Mouse (Mus musculus) myocyte (in vitro differentiated cells): ENCODE data around the gene Sowaha. TPM values are rescaled to one million over a fixed set of nuclear protein-coding genes. Genes with fewer than 3 reads are reported as not detected.

Source experiments
- H3K27me3 ChIP-seq: one replicate; pipeline ENCODE4 v1.6.1; 2011; ENCODE audit not compliant: control insufficient read depth, insufficient read depth, insufficient read length
- H3K36me3 ChIP-seq: one replicate; pipeline ENCODE4 v1.6.1; 2011; ENCODE audit not compliant: control insufficient read depth, insufficient read depth
- H3K4me2 ChIP-seq: one replicate; pipeline ENCODE4 v1.6.1; 2011; ENCODE audit warnings: low read depth, control low read depth
- H3K4me3 ChIP-seq: one replicate; pipeline ENCODE4 v1.5.1; 2011; ENCODE audit warnings: mild to moderate bottlenecking, control low read depth, moderate library complexity
- H3K79me2 ChIP-seq: one replicate; pipeline ENCODE4 v1.6.1; 2011; ENCODE audit not compliant: control insufficient read depth, insufficient read depth
- H3ac ChIP-seq: one replicate; pipeline ENCODE4 v1.6.1; 2011; ENCODE audit not compliant: control insufficient read depth, insufficient read length
- CEBPB ChIP-seq: IDR thresholded peaks from 2 replicates; pipeline ENCODE4 v1.6.1; 2011; ENCODE audit warnings: mild to moderate bottlenecking, moderate library complexity; ENCODE audit not compliant: poor library complexity, insufficient read depth, severe bottlenecking
- E2F4 ChIP-seq: IDR thresholded peaks from one replicate; pipeline ENCODE4 v1.6.1; 2011; ENCODE audit warnings: mild to moderate bottlenecking, control low read depth, moderate library complexity; ENCODE audit not compliant: insufficient read depth
- MAX ChIP-seq: IDR thresholded peaks from one replicate; pipeline ENCODE4 v1.6.1; 2011; ENCODE audit warnings: low read depth, mild to moderate bottlenecking, control low read depth
- MYOD1 ChIP-seq, 3 experiments: IDR thresholded peaks; one replicate each; pipeline ENCODE4 v1.6.1; 2011; ENCODE audit warnings: control low read depth in 2 of 3, low read depth in 2 of 3, mild to moderate bottlenecking in 2 of 3, moderate library complexity in 1 of 3; ENCODE audit not compliant: insufficient read length in 2 of 3, control insufficient read depth in 1 of 3
- MYOG ChIP-seq, 3 experiments: IDR thresholded peaks; one replicate each; pipeline ENCODE4 v1.6.1; 2011; ENCODE audit warnings: control low read depth in 2 of 3, low read depth in 2 of 3, mild to moderate bottlenecking in 2 of 3; ENCODE audit not compliant: insufficient read length in 2 of 3, control insufficient read depth in 1 of 3, insufficient read depth in 1 of 3
- POLR2A ChIP-seq: IDR thresholded peaks from one replicate; pipeline ENCODE4 v1.6.1; 2011; ENCODE audit warnings: low read depth, mild to moderate bottlenecking, control low read depth, moderate library complexity; ENCODE audit not compliant: insufficient read length
- POLR2AphosphoS2 ChIP-seq: IDR thresholded peaks from one replicate; pipeline ENCODE4 v1.6.1; 2011; ENCODE audit warnings: low read depth, control low read depth; ENCODE audit not compliant: insufficient read length
- REST ChIP-seq: IDR thresholded peaks from one replicate; pipeline ENCODE4 v1.6.1; 2011; ENCODE audit warnings: mild to moderate bottlenecking, control low read depth, moderate library complexity; ENCODE audit not compliant: insufficient read depth, insufficient read length
- SRF ChIP-seq: IDR thresholded peaks from one replicate; pipeline ENCODE4 v1.6.1; 2011; ENCODE audit warnings: low read depth; ENCODE audit not compliant: control insufficient read depth, insufficient read length
- TCF12 ChIP-seq: IDR thresholded peaks from one replicate; pipeline ENCODE4 v1.6.1; 2011; ENCODE audit warnings: mild to moderate bottlenecking, control low read depth; ENCODE audit not compliant: poor library complexity, insufficient read depth, severe bottlenecking
- TCF3 ChIP-seq: IDR thresholded peaks from one replicate; pipeline ENCODE4 v1.6.1; 2011; ENCODE audit warnings: low read depth, control low read depth; ENCODE audit not compliant: insufficient read length
- USF1 ChIP-seq: IDR thresholded peaks from one replicate; pipeline ENCODE4 v1.6.1; 2011; ENCODE audit warnings: low read depth, mild to moderate bottlenecking, control low read depth, moderate library complexity
- polyA plus RNA-seq: library from polyadenylated mRNA; unstranded; fragments of >200 nt; fragmentation: generic; extraction: Trizol; gene quantifications from one replicate; pipeline ENCODE4 v1.2.1, GENCODE M21; 2012; ENCODE audit warnings: missing spikeins

Sowaha gene
- polyA plus RNA-seq, 1 experiment: not detected

DNA sequence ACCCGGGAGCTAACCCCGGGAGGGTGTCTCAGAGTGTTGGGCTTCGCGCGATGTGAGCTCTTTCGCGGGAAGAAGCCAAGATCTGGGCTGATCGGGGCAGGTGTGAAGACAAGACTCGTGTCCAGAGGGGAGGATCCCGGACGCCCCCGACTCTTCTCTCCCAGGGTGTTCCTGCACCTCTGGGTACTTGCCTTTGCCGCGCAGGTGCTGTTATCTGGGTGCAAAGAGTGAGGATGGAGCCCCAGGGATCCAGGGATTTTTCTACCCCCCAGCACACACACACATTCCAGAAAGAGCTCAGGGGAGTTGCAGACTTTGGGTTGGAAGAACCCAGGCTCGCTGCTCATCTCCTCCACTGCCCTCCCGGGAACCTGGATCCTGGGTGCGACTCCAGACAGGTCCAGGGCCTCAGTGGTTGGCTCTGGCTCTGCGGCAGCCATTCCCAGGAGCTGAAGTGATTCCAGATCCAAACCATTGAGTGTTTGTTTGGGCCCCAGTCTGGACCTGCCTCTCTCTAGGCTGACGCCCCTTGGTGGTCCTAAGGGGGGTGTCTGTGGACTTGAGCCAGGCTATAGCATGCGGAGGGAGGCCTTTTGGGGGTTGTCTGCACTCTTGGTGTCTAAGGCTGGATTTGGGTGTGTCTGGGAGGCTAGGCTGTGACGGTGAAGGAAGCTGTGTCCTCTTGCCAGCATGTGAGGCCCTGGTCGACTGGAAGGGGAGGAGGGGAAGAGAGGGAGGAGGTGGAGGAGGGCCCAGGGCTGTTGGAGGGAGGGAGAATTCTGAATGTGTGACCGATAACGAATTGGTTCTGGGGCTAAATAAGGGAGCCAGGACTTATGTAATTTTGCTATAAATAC lies 40.3 kb upstream of the Sowaha start:
- Histone ChIP-seq H3K4me2 (peak overlapping the region; percentile 88), H3K27me3 (no peaks in the 10 kb centered on the region), H3K36me3 (no peaks in the 10 kb centered on the region), H3ac (peak overlapping the region; percentile 73), H3K79me2 (peaks cover 54% of the 10 kb centered on the region), H3K4me3 (peak overlapping the region; percentile 88)
- TF ChIP-seq MYOG (IDR thresholded peaks at IDR 0.05; ENCODE audit: control insufficient read depth in 1 of 3, insufficient read depth in 1 of 3, insufficient read length in 2 of 3, low read depth in 2 of 3): no peak
- TF ChIP-seq E2F4: no peak
- peak; percentile 61 for TF ChIP-seq POLR2AphosphoS2
- no peak for TF ChIP-seq CEBPB
- no peak for TF ChIP-seq SRF
- TF ChIP-seq REST: no peak
- TF ChIP-seq POLR2A: peak; percentile 78
- no peak for TF ChIP-seq MAX
- TF ChIP-seq TCF3: no peak
- no peak for TF ChIP-seq USF1
- TF ChIP-seq TCF12: no peak

DNA sequence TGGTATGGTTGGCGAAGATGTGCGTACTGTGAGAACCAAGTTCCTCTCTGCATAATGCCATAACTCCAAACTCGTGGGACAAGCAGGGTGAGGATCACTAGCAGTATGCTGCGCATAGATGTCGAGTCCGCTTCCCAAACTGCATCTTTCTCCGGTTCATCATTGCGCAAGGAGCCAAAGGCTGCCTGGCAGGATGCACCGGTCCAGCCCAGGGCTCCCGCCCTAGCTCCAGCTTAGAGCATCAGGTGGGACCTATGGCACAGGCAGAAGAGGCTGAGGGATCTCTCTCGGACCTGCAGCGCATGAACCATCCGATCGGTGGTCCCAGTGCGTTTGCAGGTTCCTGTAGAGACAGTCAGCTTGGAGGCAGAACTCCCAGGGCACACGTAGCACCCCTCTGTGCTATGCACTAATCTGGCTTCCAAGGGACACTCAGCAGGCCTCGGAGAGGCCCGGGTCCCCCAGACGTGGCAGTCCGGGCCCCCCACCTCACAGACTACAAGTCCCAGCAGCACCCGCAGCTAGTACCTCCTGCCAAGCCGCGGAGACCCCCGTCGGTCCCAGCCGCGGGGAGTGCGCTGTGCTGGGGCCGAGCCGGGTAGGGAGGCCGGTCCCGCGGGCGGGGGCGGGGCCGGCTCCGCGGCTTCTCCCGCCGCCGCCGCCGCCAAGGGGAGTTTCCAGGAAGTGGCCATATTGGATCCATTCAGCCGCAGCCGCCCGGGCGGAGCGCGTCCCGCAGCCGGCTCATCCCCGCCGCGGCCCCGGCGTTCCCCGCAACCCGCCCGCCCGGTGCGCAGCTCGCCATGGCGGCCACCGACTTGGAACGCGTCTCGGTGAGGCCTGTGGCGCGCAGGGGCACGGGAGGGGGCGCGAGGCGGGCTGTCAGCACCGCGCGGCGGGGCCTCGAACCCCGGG lies 39.4 kb upstream of the Sowaha start, which contains the start of gene Sept8:
Sept8 (plus strand) TSS at position 51 of the 915 bp plus-strand sequence.
- no peak for TF ChIP-seq MAX
- peak; percentile 69 for TF ChIP-seq POLR2A
- TF ChIP-seq POLR2AphosphoS2: peak; percentile 35
- no peak for TF ChIP-seq REST
- TF ChIP-seq CEBPB: peak; percentile 63; the same call in 1 of the 2 replicates
- Histone ChIP-seq H3K79me2 (peaks cover 45% of the 10 kb centered on the region), H3K4me3 (peak within 1 kb of the TSS; percentile 88), H3K27me3 (no peaks in the 10 kb centered on the region), H3ac (peak within 1 kb of the TSS; percentile 73), H3K4me2 (peak within 1 kb of the TSS; percentile 88), H3K36me3 (no peaks in the 10 kb centered on the region)

DNA sequence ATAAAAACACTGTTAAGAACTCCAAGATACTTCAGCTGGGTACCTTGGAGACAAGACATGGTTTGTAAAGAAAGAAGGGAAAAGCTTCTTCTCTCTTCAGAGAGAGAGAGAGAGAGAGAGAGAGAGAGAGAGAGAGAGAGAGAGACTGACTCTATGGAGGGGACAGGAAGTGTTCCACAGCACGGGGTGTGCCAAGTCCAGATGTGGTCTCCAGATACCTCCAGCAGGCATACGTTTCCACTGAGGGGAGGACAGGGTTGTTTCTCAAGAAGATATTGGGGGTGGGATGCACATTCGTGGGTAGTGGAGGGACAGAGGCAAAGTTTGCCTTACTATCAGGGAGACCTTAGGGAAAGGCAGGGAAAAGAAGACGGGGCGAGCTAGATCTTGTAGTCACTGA lies 38.7 kb upstream of the Sowaha start:
- Histone ChIP-seq H3K4me2 (no peak overlapping the region), H3ac (no peak overlapping the region), H3K79me2 (peaks cover 38% of the 10 kb centered on the region), H3K36me3 (no peaks in the 10 kb centered on the region), H3K27me3 (no peaks in the 10 kb centered on the region), H3K4me3 (peak overlapping the region; percentile 88)
- no peak for TF ChIP-seq REST
- no peak for TF ChIP-seq SRF
- no peak for TF ChIP-seq USF1
- no peak for TF ChIP-seq POLR2AphosphoS2
- TF ChIP-seq MAX: no peak
- TF ChIP-seq MYOG (IDR thresholded peaks at IDR 0.05; ENCODE audit: control insufficient read depth in 1 of 3, insufficient read depth in 1 of 3, insufficient read length in 2 of 3, low read depth in 2 of 3): no peak
- no peak for TF ChIP-seq MYOD1 (IDR thresholded peaks at IDR 0.05; ENCODE audit: control insufficient read depth in 1 of 3, insufficient read length in 2 of 3, low read depth in 2 of 3)
- no peak for TF ChIP-seq E2F4
- TF ChIP-seq CEBPB: no peak
- TF ChIP-seq POLR2A: no peak
- TF ChIP-seq TCF12: no peak
- no peak for TF ChIP-seq TCF3

DNA sequence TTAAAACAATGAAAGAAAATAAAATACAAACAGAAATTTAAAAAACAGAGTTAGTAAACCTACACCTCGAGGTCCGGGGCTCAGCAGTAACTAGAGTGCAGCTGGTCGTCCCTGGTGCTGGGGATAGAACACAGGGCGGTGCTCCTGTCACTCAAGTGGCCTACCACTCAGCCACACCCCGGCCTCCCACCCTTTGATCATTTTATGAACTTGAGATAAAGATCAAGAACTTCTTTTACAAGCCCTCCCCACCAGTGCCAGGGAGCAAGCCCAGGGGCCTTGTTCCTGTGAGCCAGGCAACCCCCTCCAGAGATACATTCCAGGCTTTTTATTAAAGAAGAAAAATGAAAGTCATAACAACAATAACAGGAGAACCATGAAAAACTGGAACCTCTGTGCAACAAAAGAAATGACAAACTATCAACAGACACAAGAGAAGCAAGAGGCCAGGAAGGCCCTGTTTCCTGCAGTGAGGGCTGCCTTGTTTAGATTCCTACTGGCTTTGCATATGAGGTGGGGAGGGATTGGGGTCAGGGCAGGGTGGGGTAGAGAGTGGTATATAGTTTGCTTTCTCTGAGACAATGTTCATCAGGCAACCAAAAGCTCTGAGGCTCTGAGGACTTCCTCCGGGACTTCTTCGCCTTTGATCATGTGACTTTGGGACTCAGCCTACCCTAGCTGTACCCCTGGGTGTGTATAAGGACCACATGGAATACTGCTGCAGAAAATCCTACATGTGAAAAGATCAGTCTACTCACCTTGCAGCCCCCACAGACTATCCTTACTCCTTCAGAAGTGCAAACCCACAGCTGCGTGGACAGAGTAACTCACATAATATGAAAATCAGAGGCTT lies 36.9 kb upstream of the Sowaha start:
- Histone ChIP-seq H3ac (no peak overlapping the region), H3K4me2 (no peak overlapping the region), H3K4me3 (no peak overlapping the region), H3K36me3 (no peaks in the 10 kb centered on the region), H3K79me2 (peaks cover 20% of the 10 kb centered on the region), H3K27me3 (no peaks in the 10 kb centered on the region)
- no peak for TF ChIP-seq CEBPB
- no peak for TF ChIP-seq MYOD1 (IDR thresholded peaks at IDR 0.05; ENCODE audit: control insufficient read depth in 1 of 3, insufficient read length in 2 of 3, low read depth in 2 of 3)
- TF ChIP-seq SRF: no peak
- TF ChIP-seq TCF3: no peak
- TF ChIP-seq USF1: no peak
- TF ChIP-seq MYOG (IDR thresholded peaks at IDR 0.05; ENCODE audit: control insufficient read depth in 1 of 3, insufficient read depth in 1 of 3, insufficient read length in 2 of 3, low read depth in 2 of 3): no peak
- no peak for TF ChIP-seq POLR2A
- TF ChIP-seq REST: no peak
- TF ChIP-seq TCF12: no peak
- TF ChIP-seq E2F4: no peak
- no peak for TF ChIP-seq POLR2AphosphoS2
- TF ChIP-seq MAX: no peak
